Mouse (Mus musculus) intestine, embryonic 14.5 days (tissue): ENCODE results near the gene Slc6a12. TPM values are rescaled to one million over a fixed set of nuclear protein-coding genes. Genes with fewer than 3 reads are reported as not detected.
A peak's percentile ranks its signal among the peaks of the same experiment; 100 is the strongest.

Source experiments
- ATAC-seq: fragments of 200-750 bp; cut with Nextera tagmentation; replicated peaks from 2 replicates; pipeline ENCODE4 v1.8.0; 2017; ENCODE audit warnings: low read depth, moderate number of reproducible peaks, moderate TSS enrichment, moderate library complexity; ENCODE audit not compliant: low FRiP score, low TSS enrichment
- DNase-seq: peaks from one replicate; pipeline ENCODE4 v3.0.0-alpha.2; 2018; ENCODE audit warnings: low spot score
- H3K27ac ChIP-seq: fragments of 300-500 bp; sonication (generic); 2 replicates; pipeline ENCODE4 v1.5.1; 2014; ENCODE audit warnings: low read depth, mild to moderate bottlenecking, control low read depth
- H3K27me3 ChIP-seq: fragments of 300-500 bp; sonication (generic); replicated peaks from 2 replicates; pipeline ENCODE4 v1.6.1; 2014; ENCODE audit warnings: low read length, control low read depth; ENCODE audit not compliant: control insufficient read depth, insufficient read depth
- H3K36me3 ChIP-seq: fragments of 300-500 bp; sonication (generic); 2 replicates; pipeline ENCODE4 v1.6.1; 2014; ENCODE audit warnings: low read length, control low read depth; ENCODE audit not compliant: control insufficient read depth, insufficient read depth
- H3K4me1 ChIP-seq: fragments of 300-500 bp; sonication (generic); replicated peaks from 2 replicates; pipeline ENCODE4 v1.6.1; 2014; ENCODE audit warnings: low read length, control low read depth, mixed read lengths; ENCODE audit not compliant: control insufficient read depth, insufficient read depth
- H3K4me2 ChIP-seq: fragments of 300-500 bp; sonication (generic); 2 replicates; pipeline ENCODE4 v1.6.1; 2014; ENCODE audit warnings: low read length
- H3K4me3 ChIP-seq: fragments of 300-500 bp; sonication (generic); 2 replicates; pipeline ENCODE4 v1.5.1; 2014; ENCODE audit warnings: low read depth, low read length, control low read depth, mixed read lengths
- H3K9ac ChIP-seq: fragments of 300-500 bp; sonication (generic); 2 replicates; pipeline ENCODE4 v1.6.1; 2014; ENCODE audit warnings: mild to moderate bottlenecking, low read length
- H3K9me3 ChIP-seq: fragments of 300-500 bp; sonication (generic); 2 replicates; pipeline ENCODE4 v1.6.1; 2016; ENCODE audit warnings: low read length, control low read depth; ENCODE audit not compliant: control insufficient read depth
- WGBS: fragments of 180-500 bp; shearing (Covaris S2); extraction: QIAGEN DNeasy Blood & Tissue Kit; methylation state at CpG from one replicate; pipeline ENCODE4 v1.1.7; 2014; 5-methylcytosine and 5-hydroxymethylcytosine counted together
- polyA plus RNA-seq: library from polyadenylated mRNA; unstranded; fragments of >200 nt; fragmentation: Nextera tagmentation; extraction: Ambion mirVana; gene quantifications from 2 replicates; pipeline ENCODE4 v1.2.1, GENCODE M21; 2014

The Slc6a12 gene
- polyA plus RNA-seq, 1 experiment from 2014 or later = not detected

- Histone ChIP-seq H3K9me3 (no peaks in the 10 kb centered on the region), H3K27me3 (no peaks in the 10 kb centered on the region), H3K27ac (no peak overlapping the region), H3K9ac (no peak overlapping the region), H3K4me2 (no peak overlapping the region), H3K4me3 (no peak overlapping the region), H3K4me1 (no peaks in the 10 kb centered on the region), H3K36me3 (no peaks in the 10 kb centered on the region)
- 60% methylated on average over 8 of the region's 8 CpGs for WGBS
- ATAC-seq = no peak
- DNase-seq = no peak
Observed at GRCm38 (mm10) chr6:121336558-121336957, 6.3 kb upstream of the Slc6a12 start.

- no peak overlapping the region for H3K4me2 ChIP-seq
- H3K27me3 ChIP-seq = no peaks in the 10 kb centered on the region
- DNase-seq = no peak
- no peak overlapping the region for H3K4me3 ChIP-seq
- H3K27ac ChIP-seq = no peak overlapping the region
- WGBS = 92% methylated on average over 9 of the region's 9 CpGs
- no peaks in the 10 kb centered on the region for H3K9me3 ChIP-seq
- H3K4me1 ChIP-seq = no peaks in the 10 kb centered on the region
- H3K9ac ChIP-seq = no peak overlapping the region
- H3K36me3 ChIP-seq = no peaks in the 10 kb centered on the region
- no peak for ATAC-seq
Observed at GRCm38 (mm10) chr6:121337229-121337628, 5.6 kb upstream of the Slc6a12 start.

- ATAC-seq (peak; percentile 67), DNase-seq (peak; percentile 85)
- Histone ChIP-seq H3K9ac (no peak overlapping the region), H3K27me3 (no peaks in the 10 kb centered on the region), H3K9me3 (no peaks in the 10 kb centered on the region), H3K4me2 (no peak overlapping the region), H3K4me1 (no peaks in the 10 kb centered on the region), H3K4me3 (no peak overlapping the region), H3K36me3 (no peaks in the 10 kb centered on the region), H3K27ac (no peak overlapping the region)
- WGBS = 30% methylated on average over 3 of the region's 3 CpGs
Observed at GRCm38 (mm10) chr6:121337770-121338518, 4.9 kb upstream of the Slc6a12 start.

- no peak; the same call in 1 of the 2 replicates for ATAC-seq
- DNase-seq = no peak
- Histone ChIP-seq H3K27ac (no peak overlapping the region), H3K9ac (no peak overlapping the region), H3K4me2 (no peak overlapping the region), H3K27me3 (no peaks in the 10 kb centered on the region), H3K9me3 (no peaks in the 10 kb centered on the region), H3K4me1 (no peaks in the 10 kb centered on the region), H3K36me3 (no peaks in the 10 kb centered on the region), H3K4me3 (no peak overlapping the region)
- 53% methylated on average over 4 of the region's 4 CpGs for WGBS
Observed at GRCm38 (mm10) chr6:121338519-121338896, 4.4 kb upstream of the Slc6a12 start.

GRCm38 (mm10) chr6:121341650-121342049, 1.2 kb upstream of the Slc6a12 start:
- Histone ChIP-seq H3K4me1 (no peaks in the 10 kb centered on the region), H3K4me2 (no peak overlapping the region), H3K9ac (no peak overlapping the region), H3K36me3 (no peaks in the 10 kb centered on the region), H3K27ac (no peak overlapping the region), H3K27me3 (no peaks in the 10 kb centered on the region), H3K9me3 (no peaks in the 10 kb centered on the region), H3K4me3 (no peak overlapping the region)
- no peak for ATAC-seq
- WGBS = 81% methylated on average over 6 of the region's 6 CpGs
- no peak for DNase-seq

- Histone ChIP-seq H3K4me2 (no peak overlapping the region), H3K4me3 (no peak overlapping the region)
Observed at GRCm38 (mm10) chr6:121343771-121344123, 871 bp downstream of the Slc6a12 start.

GRCm38 (mm10) chr6:121344329-121344728, 1.5 kb downstream of the Slc6a12 start:
- H3K9ac ChIP-seq = no peak overlapping the region
- H3K4me3 ChIP-seq = no peak overlapping the region
- H3K27ac ChIP-seq = no peak overlapping the region
- WGBS = 31% methylated on average over 5 of the region's 5 CpGs
- H3K9me3 ChIP-seq = no peaks in the 10 kb centered on the region
- DNase-seq (no peak), ATAC-seq (no peak)
- no peaks in the 10 kb centered on the region for H3K4me1 ChIP-seq
- H3K36me3 ChIP-seq = no peaks in the 10 kb centered on the region
- no peaks in the 10 kb centered on the region for H3K27me3 ChIP-seq
- no peak overlapping the region for H3K4me2 ChIP-seq

More at GRCm38 (mm10) chr6:121343771-121344123, 871 bp downstream of the Slc6a12 start:
- H3K9ac ChIP-seq = no peak overlapping the region
- no peak for ATAC-seq
- H3K4me1 ChIP-seq = no peaks in the 10 kb centered on the region
- DNase-seq = no peak
- H3K36me3 ChIP-seq = no peaks in the 10 kb centered on the region
- no peaks in the 10 kb centered on the region for H3K9me3 ChIP-seq
- 55% methylated on average over 6 of the region's 6 CpGs for WGBS
- H3K27me3 ChIP-seq = no peaks in the 10 kb centered on the region
- H3K27ac ChIP-seq = no peak overlapping the region

GRCm38 (mm10) chr6:121346428-121346827, 3.6 kb downstream of the Slc6a12 start:
- no peaks in the 10 kb centered on the region for H3K27me3 ChIP-seq
- WGBS = 28% methylated on average over 8 of the region's 8 CpGs
- H3K27ac ChIP-seq = no peak overlapping the region
- no peak overlapping the region for H3K4me3 ChIP-seq
- H3K4me1 ChIP-seq = no peaks in the 10 kb centered on the region
- H3K36me3 ChIP-seq = no peaks in the 10 kb centered on the region
- no peaks in the 10 kb centered on the region for H3K9me3 ChIP-seq
- no peak overlapping the region for H3K4me2 ChIP-seq
- ATAC-seq (no peak), DNase-seq (no peak)
- no peak overlapping the region for H3K9ac ChIP-seq

- H3K4me3 ChIP-seq = no peak overlapping the region
- no peak for ATAC-seq
- no peak overlapping the region for H3K4me2 ChIP-seq
- H3K4me1 ChIP-seq = no peaks in the 10 kb centered on the region
- WGBS = 58% methylated on average over 2 of the region's 2 CpGs
- no peak overlapping the region for H3K27ac ChIP-seq
- H3K36me3 ChIP-seq = no peaks in the 10 kb centered on the region
- DNase-seq = no peak
- H3K9ac ChIP-seq = no peak overlapping the region
- no peaks in the 10 kb centered on the region for H3K9me3 ChIP-seq
- H3K27me3 ChIP-seq = no peaks in the 10 kb centered on the region
Observed at GRCm38 (mm10) chr6:121352276-121352675, 9.4 kb downstream of the Slc6a12 start.
